Mouse (Mus musculus) lung, postnatal 25 days (tissue): ENCODE data around the gene Ugt1a8.

Experiments
- DNase-seq: peaks from one replicate; pipeline ENCODE4 v3.0.0; 2022; ENCODE audit warnings: low spot score

Ugt1a8 gene

GRCm38 (mm10) chr1:88186325-88186935 is 98.8 kb downstream of the Ugt1a8 start:
- DNase-seq: no peak

- DNase-seq: no peak
Measured at GRCm38 (mm10) chr1:88192136-88192535, 104.5 kb downstream of the Ugt1a8 start.

- DNase-seq: no peak
Measured at GRCm38 (mm10) chr1:88195687-88196086, 108.1 kb downstream of the Ugt1a8 start.

- DNase-seq: no peak
Measured at GRCm38 (mm10) chr1:88197443-88197842, 109.8 kb downstream of the Ugt1a8 start.

GRCm38 (mm10) chr1:88199996-88200395 is 112.4 kb downstream of the Ugt1a8 start:
- no peak for DNase-seq

- DNase-seq: no peak
Measured at GRCm38 (mm10) chr1:88200456-88200855, 112.8 kb downstream of the Ugt1a8 start, which contains the start of gene Ugt1a2. Gene Ugt1a2 (plus strand): TSS chr1:88200601.

GRCm38 (mm10) chr1:88205294-88205922 is 117.8 kb downstream of the Ugt1a8 start, which contains the start of gene Dnajb3:
Gene Dnajb3 (minus strand): TSS chr1:88205782.
- peak; percentile 77 for DNase-seq

GRCm38 (mm10) chr1:88206843-88207479 is 119.3 kb downstream of the Ugt1a8 start:
- no peak for DNase-seq

- peak; percentile 2 for DNase-seq
Measured at GRCm38 (mm10) chr1:88211812-88212211, 124.2 kb downstream of the Ugt1a8 start, which contains the start of gene Ugt1a1. Gene Ugt1a1 (plus strand): TSS chr1:88211959.

GRCm38 (mm10) chr1:88212341-88213045 is 124.9 kb downstream of the Ugt1a8 start:
- DNase-seq: peak; percentile 10

- DNase-seq: peak; percentile 0
Measured at GRCm38 (mm10) chr1:88213061-88213460, 125.4 kb downstream of the Ugt1a8 start.

GRCm38 (mm10) chr1:88213766-88214461 is 126.3 kb downstream of the Ugt1a8 start:
- DNase-seq: peak; percentile 5

GRCm38 (mm10) chr1:88214462-88214952 is 126.9 kb downstream of the Ugt1a8 start:
- no peak for DNase-seq

GRCm38 (mm10) chr1:88215466-88216380 is 128.1 kb downstream of the Ugt1a8 start:
- DNase-seq: peak; percentile 0

- no peak for DNase-seq
Measured at GRCm38 (mm10) chr1:88216551-88216950, 128.9 kb downstream of the Ugt1a8 start.

GRCm38 (mm10) chr1:88217144-88217543 is 129.5 kb downstream of the Ugt1a8 start:
- DNase-seq: no peak

- DNase-seq: peak; percentile 0
Measured at GRCm38 (mm10) chr1:88217576-88217975, 130.0 kb downstream of the Ugt1a8 start.

GRCm38 (mm10) chr1:88218051-88218450 is 130.4 kb downstream of the Ugt1a8 start:
- peak; percentile 1 for DNase-seq

GRCm38 (mm10) chr1:88218591-88218990 is 131.0 kb downstream of the Ugt1a8 start:
- no peak for DNase-seq

- peak; percentile 1 for DNase-seq
Measured at GRCm38 (mm10) chr1:88219054-88219453, 131.4 kb downstream of the Ugt1a8 start.
